Mouse (Mus musculus): Measurements from ENCODE around the gene Tmem217.

DNA sequence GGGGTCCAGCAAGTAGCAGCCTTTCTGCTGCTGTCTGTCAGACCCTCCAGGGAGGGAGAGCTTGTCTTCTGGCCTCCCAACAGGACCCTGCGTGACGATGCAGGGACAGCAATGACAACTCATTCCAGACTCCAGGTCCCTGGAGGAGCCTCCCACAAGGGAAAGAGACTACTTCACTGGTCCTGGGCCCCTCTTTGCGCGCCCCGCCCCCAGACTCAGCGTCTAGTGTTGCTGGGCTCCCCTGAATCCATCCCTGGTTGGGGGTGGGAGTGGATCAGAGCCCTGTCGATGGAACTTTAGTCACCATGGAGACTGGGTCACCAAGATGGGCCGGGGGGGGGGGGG, 57.5 kb downstream of the Tmem217 start:
- TF ChIP-seq CTCF (IDR thresholded peaks at IDR 0.05; ENCODE audit: low read depth) (no peak), EP300 (IDR thresholded peaks at IDR 0.05; ENCODE audit: low read depth) (no peak)

Data from heart, postnatal 0 days (tissue).